29 mouse cellular contexts compared by ENCODE assay signal in genomic region chr6:119912046-119912445, GRCm38 (mm10). TPM values are rescaled to one million over a fixed set of nuclear protein-coding genes. Genes with fewer than 3 reads are reported as not detected.
A peak's percentile ranks its signal among the peaks of the same experiment; 100 is the strongest.
DNase-seq lines count a peak whose midpoint lies in the region; ATAC-seq and TF ChIP-seq lines count a peak whose summit lies in the region.
"Had no signal": no experiment of that assay in that cellular context is flagged by ENCODE, and none has a peak within 500 bp of the region (broad histone marks: within the 10 kb centered on the region; RNA-seq: fewer than 3 reads in every experiment).

No protein-coding gene starts in this region.

- WGBS in lung, adult 2 months, result 61% methylated on average over 5 of the region's 5 CpGs
- 68% methylated on average over 5 of the region's 5 CpGs for WGBS in intestine, embryonic 16.5 days
- WGBS in hindbrain, postnatal 0 days, result 82% methylated on average over 5 of the region's 5 CpGs

- in situ Hi-C loops in CH12.LX (cut with MboI; ENCODE audit: low pct_ligation_motif_present, low pct_unique_long_range_greater_than_20kb, low sequenced_read_pairs), result loop anchor here (10.0 to 25.0 kb wide), 3 partner anchors 100 to 425 kb away; partner anchors contain the start of gene Fbxl14

- no peak overlapping the region for H3K9ac ChIP-seq in CH12.LX (ENCODE audit: insufficient read depth, low read depth)
- H3K9ac ChIP-seq in intestine, embryonic 16.5 days (ENCODE audit: low read depth, low read length), result no peak overlapping the region
- H3K9ac ChIP-seq in hindbrain, postnatal 0 days (replicated peaks; ENCODE audit: low read length), result no peak overlapping the region
- H3K9ac ChIP-seq: heart, embryonic 12.5 days; hindbrain, embryonic 13.5 days; limb, embryonic 13.5 days; liver, embryonic 13.5 days; midbrain, embryonic 15.5 days; neural tube, embryonic 13.5 days; stomach, embryonic 15.5 days had no signal

- TF ChIP-seq RAD21 in CH12.LX (IDR thresholded peaks at IDR 0.05; ENCODE audit: low read depth, low read length), result no peak

- H3K4me1 ChIP-seq in lung, adult 2 months (ENCODE audit: control insufficient read depth, insufficient read depth, low read length), result no peaks in the 10 kb centered on the region
- peaks cover 0 to 16% of the 10 kb centered on the region in 2 experiments; a peak in 2 of 4 replicates for H3K4me1 ChIP-seq in CH12.LX (ENCODE audit: control insufficient read depth in 1 of 2, insufficient read depth in 2 of 2)
- H3K4me1 ChIP-seq in intestine, embryonic 16.5 days (ENCODE audit: control insufficient read depth, insufficient read depth, low read length), result no peaks in the 10 kb centered on the region; the same call in 1 of the 2 replicates
- H3K4me1 ChIP-seq in hindbrain, postnatal 0 days (ENCODE audit: insufficient read depth, low read length), result no peaks in the 10 kb centered on the region
- H3K4me1 ChIP-seq: forebrain, embryonic 10.5 days; hindbrain, embryonic 13.5 days; limb, embryonic 13.5 days; liver, embryonic 13.5 days; midbrain, embryonic 15.5 days; neural tube, embryonic 13.5 days; stomach, embryonic 15.5 days had no signal

- dilution Hi-C loops in CH12.LX (cut with MboI; ENCODE audit: extremely low pct_ligation_motif_present, extremely low pct_unique_long_range_greater_than_20kb, low sequenced_read_pairs), result no loop called here

- H3K36me3 ChIP-seq in CH12.LX (replicated peaks in 1 of 2; ENCODE audit: control insufficient read depth in 1 of 2, insufficient read depth in 1 of 2, low read length in 1 of 2), result peaks cover 42 to 75% of the 10 kb centered on the region in 2 experiments
- no peaks in the 10 kb centered on the region for H3K36me3 ChIP-seq in intestine, embryonic 16.5 days (ENCODE audit: control insufficient read depth, insufficient read depth, low read length)
- peaks cover 29% of the 10 kb centered on the region for H3K36me3 ChIP-seq in hindbrain, postnatal 0 days (ENCODE audit: insufficient read depth, low read length)

- H3K4me3 ChIP-seq in lung, adult 2 months (replicated peaks; ENCODE audit: extremely low read depth, low read depth, low read length), result no peak overlapping the region
- no peak overlapping the region for H3K4me3 ChIP-seq in CH12.LX (replicated peaks in 1 of 3; ENCODE audit: low read depth in 2 of 3, low read length in 2 of 3, poor library complexity in 1 of 3)
- no peak overlapping the region for H3K4me3 ChIP-seq in intestine, embryonic 16.5 days (ENCODE audit: low read length)
- no peak overlapping the region for H3K4me3 ChIP-seq in hindbrain, postnatal 0 days (ENCODE audit: low read length)
- H3K4me3 ChIP-seq: forebrain, embryonic 10.5 days; heart, embryonic 12.5 days; hindbrain, embryonic 13.5 days; limb, embryonic 13.5 days; liver, embryonic 13.5 days; midbrain, embryonic 15.5 days; neural tube, embryonic 13.5 days; stomach, embryonic 15.5 days had no signal

- H3K27me3 ChIP-seq in CH12.LX (replicated peaks), result no peaks in the 10 kb centered on the region
- no peaks in the 10 kb centered on the region for H3K27me3 ChIP-seq in intestine, embryonic 16.5 days (replicated peaks; ENCODE audit: control insufficient read depth, insufficient read depth, low read length)
- H3K27me3 ChIP-seq in hindbrain, postnatal 0 days (ENCODE audit: insufficient read depth, low read length), result no peaks in the 10 kb centered on the region
- H3K27me3 ChIP-seq: heart, embryonic 12.5 days; hindbrain, embryonic 13.5 days; limb, embryonic 13.5 days; liver, embryonic 13.5 days; midbrain, embryonic 15.5 days; neural tube, embryonic 13.5 days; stomach, embryonic 15.5 days had no signal

- ATAC-seq in common myeloid progenitor, adult 5-6 weeks (replicated peaks; ENCODE audit: low read depth, poor library complexity, severe bottlenecking), result peak; percentile 32; the same call in 1 of the 2 replicates
- ATAC-seq in intestine, embryonic 16.5 days, result no peak
- no peak for ATAC-seq in hindbrain, postnatal 0 days
- ATAC-seq: CD4-positive, CD25-positive, alpha-beta regulatory T cell, adult 4 months; forebrain, embryonic 16.5 days; inflammation-experienced regulatory T-cells, adult 6 months; midbrain, embryonic 15.5 days had no signal

- no peak overlapping the region for H3K4me2 ChIP-seq in CH12.LX (ENCODE audit: insufficient read depth, low read depth, poor library complexity, severe bottlenecking)
- H3K4me2 ChIP-seq in intestine, embryonic 16.5 days (ENCODE audit: low read depth, low read length), result no peak overlapping the region
- no peak overlapping the region for H3K4me2 ChIP-seq in hindbrain, postnatal 0 days (ENCODE audit: low read depth, low read length)
- H3K4me2 ChIP-seq: heart, embryonic 12.5 days; hindbrain, embryonic 13.5 days; limb, embryonic 13.5 days; liver, embryonic 13.5 days; midbrain, embryonic 15.5 days; neural tube, embryonic 13.5 days; stomach, embryonic 15.5 days had no signal

- no peak for TF ChIP-seq CTCF in lung, adult 2 months (IDR thresholded peaks at IDR 0.05; ENCODE audit: insufficient read depth, low read length)
- TF ChIP-seq CTCF in CH12.LX (conservative IDR thresholded peaks at IDR 0.05 in 1 of 2, IDR thresholded peaks at IDR 0.05 in 1 of 2; ENCODE audit: low read depth in 2 of 2, low read length in 2 of 2), result no peak
- TF ChIP-seq CTCF in hindbrain, postnatal 0 days (IDR thresholded peaks at IDR 0.05; ENCODE audit: low read depth), result no peak

- H3K27ac ChIP-seq in CH12.LX (ENCODE audit: insufficient read depth, low read depth), result no peak overlapping the region
- H3K27ac ChIP-seq in intestine, embryonic 16.5 days (ENCODE audit: low read length), result no peak overlapping the region
- H3K27ac ChIP-seq in hindbrain, postnatal 0 days, result no peak overlapping the region
- H3K27ac ChIP-seq: forebrain, embryonic 10.5 days; hindbrain, embryonic 13.5 days; limb, embryonic 13.5 days; liver, embryonic 13.5 days; midbrain, embryonic 15.5 days; neural tube, embryonic 13.5 days; stomach, embryonic 15.5 days had no signal

- no peak for TF ChIP-seq EP300 in CH12.LX (IDR thresholded peaks at IDR 0.05; ENCODE audit: low read length)

- no peak for TF ChIP-seq POLR2A in lung, adult 2 months (IDR thresholded peaks at IDR 0.05; ENCODE audit: borderline replicate concordance, extremely low read depth, low read depth, low read length)
- no peak for TF ChIP-seq POLR2A in CH12.LX (IDR thresholded peaks at IDR 0.05; ENCODE audit: low read depth, low read length)

- peaks cover 4% of the 10 kb centered on the region for H3K79me2 ChIP-seq in CH12.LX (replicated peaks; ENCODE audit: control insufficient read depth, extremely low read depth, insufficient read depth, poor library complexity, severe bottlenecking)

- peak; percentile 15 for DNase-seq in lung, postnatal 10 days
- no peak for DNase-seq in lung, adult 2 months
- DNase-seq in CH12.LX (ENCODE audit: extremely low read depth), result peak; percentile 72
- no peak for DNase-seq in hindbrain, postnatal 0 days (ENCODE audit: low spot score)
- no peak for DNase-seq in retina, embryonic 14.5 days (ENCODE audit: low spot score)
- DNase-seq: adrenal gland, postnatal 25 days; cerebellum, adult 9-10 months; gastrocnemius, postnatal 25 days; heart, adult 18-20 months; heart, postnatal 10 days; kidney, adult 8-10 months; kidney, postnatal 10 days; liver, embryonic 13.5 days; right cerebral cortex, adult 18-20 months; right cerebral cortex, postnatal 4 days; thymus, adult 18-20 months; thymus, postnatal 36 days had no signal

- no peaks in the 10 kb centered on the region for H3K9me3 ChIP-seq in CH12.LX (replicated peaks; ENCODE audit: low read length)
- H3K9me3 ChIP-seq in intestine, embryonic 16.5 days (ENCODE audit: control insufficient read depth, low read length), result no peaks in the 10 kb centered on the region
- no peaks in the 10 kb centered on the region for H3K9me3 ChIP-seq in hindbrain, postnatal 0 days (ENCODE audit: low read length)
- H3K9me3 ChIP-seq: forebrain, embryonic 10.5 days; heart, embryonic 12.5 days; hindbrain, embryonic 13.5 days; limb, embryonic 13.5 days; liver, embryonic 13.5 days; midbrain, embryonic 15.5 days; neural tube, embryonic 13.5 days; stomach, embryonic 15.5 days had no signal

TF ChIP-seq in CH12.LX, 34 proteins besides CTCF, POLR2A, EP300 and RAD21:
- no peak for TF ChIP-seq RCOR1 (conservative IDR thresholded peaks at IDR 0.05; ENCODE audit: low read depth, low read length)
- peak; percentile 13; the same call in 1 of the 2 replicates for TF ChIP-seq MXI1 (IDR thresholded peaks at IDR 0.05; ENCODE audit: low read depth, low read length)
- TF ChIP-seq ZC3H11A (IDR thresholded peaks at IDR 0.05; ENCODE audit: low read depth, low read length), result no peak

RNA-seq across cellular contexts. Expression of gene Rad52, which starts 9.5 kb away (rescaled TPM):
- polyA plus RNA-seq in lung, adult 2 months (2012; rRNA removed), result 27.8 and 29.0 TPM in 2 replicates
- total RNA-seq in CH12.LX (2012; rRNA removed), result 8.4 and 10.2 TPM in 2 replicates
- 12.2 and 14.2 TPM in 2 replicates for total RNA-seq in CH12.LX (2014; rRNA removed)
- polyA plus RNA-seq in CH12.LX (2012; ENCODE audit: insufficient read length, low read depth), result 8.8 and 9.3 TPM in 2 replicates
- total RNA-seq in common myeloid progenitor, adult 5-6 weeks (2017), result 17.9 and 21.1 TPM in 2 replicates
- polyA plus RNA-seq in intestine, embryonic 16.5 days (2015; fragmentation: Nextera tagmentation; extraction: Ambion mirVana), result 15.6 and 17.4 TPM in 2 replicates
- 26.6 and 28.3 TPM in 2 replicates for total RNA-seq in hindbrain, postnatal 0 days (2014; rRNA removed)
- 16.9 and 17.6 TPM in 2 replicates for polyA plus RNA-seq in hindbrain, postnatal 0 days (2015; fragmentation: Nextera tagmentation; extraction: Ambion mirVana)

Comparison
In these comparisons a context has a peak if more than half of its experiments do, and no peak if none do; other contexts are left out.
1. DNase-seq: peak in lung, postnatal 10 days (single experiment) and CH12.LX (single experiment); none in lung, adult 2 months (single experiment), hindbrain, postnatal 0 days (single experiment) and retina, embryonic 14.5 days (single experiment).